Mouse (Mus musculus) forebrain, postnatal 0 days (tissue): ENCODE results near the gene Calm1. TPM values are rescaled to one million over a fixed set of nuclear protein-coding genes. Genes with fewer than 3 reads are reported as not detected.

Experiments used
- ATAC-seq: fragments of 200-750 bp; cut with Nextera tagmentation; 2 replicates; pipeline ENCODE4 v1.8.0; 2017; ENCODE audit warnings: mild to moderate bottlenecking, moderate library complexity
- DNase-seq: peaks from one replicate; pipeline ENCODE4 v3.0.0-alpha.2; 2015
- H3K27ac ChIP-seq: fragments of 300-500 bp; sonication (generic); 2 replicates; pipeline ENCODE4 v1.5.1; 2014; ENCODE audit warnings: low read depth, mild to moderate bottlenecking, antibody characterized with exemption, low read length, moderate library complexity, mixed read lengths
- H3K27me3 ChIP-seq: fragments of 300-500 bp; sonication (generic); 2 replicates; pipeline ENCODE4 v1.6.1; 2014; ENCODE audit warnings: mild to moderate bottlenecking, low read length, mixed read lengths; ENCODE audit not compliant: insufficient read depth
- H3K36me3 ChIP-seq: fragments of 300-500 bp; sonication (generic); 2 replicates; pipeline ENCODE4 v1.6.1; 2014; ENCODE audit warnings: mild to moderate bottlenecking, moderate library complexity; ENCODE audit not compliant: insufficient read depth
- H3K4me1 ChIP-seq: fragments of 300-500 bp; sonication (generic); 2 replicates; pipeline ENCODE4 v1.6.1; 2014; ENCODE audit warnings: antibody characterized with exemption; ENCODE audit not compliant: insufficient read depth
- H3K4me2 ChIP-seq: fragments of 300-500 bp; sonication (generic); 2 replicates; pipeline ENCODE4 v1.6.1; 2014; ENCODE audit warnings: low read depth, mild to moderate bottlenecking, moderate library complexity
- H3K4me3 ChIP-seq: fragments of 300-500 bp; sonication (generic); 2 replicates; pipeline ENCODE4 v1.5.1; 2014; ENCODE audit warnings: low read depth, low read length, mixed read lengths
- H3K9ac ChIP-seq: fragments of 300-500 bp; sonication (generic); 2 replicates; pipeline ENCODE4 v1.6.1; 2014; ENCODE audit warnings: mild to moderate bottlenecking
- H3K9me3 ChIP-seq: fragments of 300-500 bp; sonication (generic); 2 replicates; pipeline ENCODE4 v1.6.1; 2016; ENCODE audit warnings: low read length
- CTCF ChIP-seq: sonication (generic); IDR thresholded peaks from 2 replicates; pipeline ENCODE4 v1.5.1; 2016; ENCODE audit warnings: antibody characterized with exemption, control low read depth, low read depth
- WGBS: fragments of 180-500 bp; shearing (Covaris S2); extraction: QIAGEN DNeasy Blood & Tissue Kit; methylation state at CpG from one replicate; pipeline ENCODE4 v1.1.7; 2014; 5-methylcytosine and 5-hydroxymethylcytosine counted together
- polyA plus RNA-seq: library from polyadenylated mRNA; unstranded; fragments of >200 nt; fragmentation: Nextera tagmentation; extraction: Ambion mirVana; gene quantifications from 2 replicates; pipeline ENCODE4 v1.2.1, GENCODE M21; 2015
- total RNA-seq: library from RNA; depleted of rRNA; stranded (reverse); fragments of >200 nt; gene quantifications from 2 replicates; pipeline ENCODE4 v1.2.3, GENCODE M21; 2014

Calm1 gene
- total and polyA plus RNA-seq, 2 experiments from 2014 or later = 1,041 to 4,009 TPM

DNA sequence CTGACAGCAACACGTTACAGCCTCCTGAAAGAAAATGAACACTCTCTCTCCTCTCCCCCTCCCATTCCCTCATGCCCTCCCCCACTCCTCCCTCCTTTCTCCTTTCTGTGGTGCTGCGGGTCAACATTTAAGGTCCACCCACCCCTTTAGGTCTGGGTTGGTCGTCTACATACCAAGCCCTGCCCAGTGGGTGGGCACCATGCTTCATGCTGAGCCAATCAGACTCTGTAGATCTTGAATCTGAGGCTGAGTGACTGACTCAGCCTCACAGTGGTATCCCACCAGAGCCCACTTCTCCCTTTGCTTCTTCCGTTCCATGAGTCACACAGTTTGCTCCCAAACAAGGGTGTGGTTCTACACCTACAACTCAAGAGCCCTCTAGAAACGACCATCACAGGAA, 36.2 kb downstream of the Calm1 start:
- no peaks in the 10 kb centered on the region for H3K36me3 ChIP-seq
- H3K4me1 ChIP-seq = no peaks in the 10 kb centered on the region
- no peak for TF ChIP-seq CTCF
- H3K27ac ChIP-seq = no peak overlapping the region
- no peak overlapping the region for H3K4me3 ChIP-seq
- H3K27me3 ChIP-seq = no peaks in the 10 kb centered on the region
- ATAC-seq (no peak), DNase-seq (no peak)
- no peaks in the 10 kb centered on the region for H3K9me3 ChIP-seq
- WGBS = 59% methylated on average over 5 of the region's 5 CpGs
- no peak overlapping the region for H3K4me2 ChIP-seq
- no peak overlapping the region for H3K9ac ChIP-seq

DNA sequence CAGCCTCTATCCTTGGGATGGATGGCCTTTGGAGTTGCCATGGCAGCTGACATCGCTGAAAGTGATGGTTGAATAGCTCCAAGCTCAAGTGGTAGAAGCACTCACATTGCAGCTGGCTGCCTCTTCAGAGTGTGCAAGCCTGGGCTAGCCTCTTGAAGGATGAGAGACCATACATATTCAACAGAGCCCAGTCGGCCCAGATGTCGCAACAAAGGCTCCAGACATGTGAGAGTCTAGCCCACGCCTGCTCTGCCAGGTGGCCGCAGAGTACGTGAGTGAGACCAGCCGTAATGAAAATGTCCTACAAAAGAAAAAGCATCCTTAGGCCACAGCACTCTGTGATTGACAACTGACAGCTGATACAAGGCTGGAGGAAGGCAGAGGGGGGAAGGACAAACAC, 40.2 kb downstream of the Calm1 start:
- H3K27me3 ChIP-seq = no peaks in the 10 kb centered on the region
- DNase-seq (no peak), ATAC-seq (0 out of 2 replicates have a peak, but pooled peaks have one; percentile 21)
- no peak overlapping the region for H3K4me3 ChIP-seq
- no peaks in the 10 kb centered on the region for H3K9me3 ChIP-seq
- no peak overlapping the region for H3K4me2 ChIP-seq
- no peak for TF ChIP-seq CTCF
- peaks cover 9% of the 10 kb centered on the region; the same call in 1 of the 2 replicates for H3K4me1 ChIP-seq
- 33% methylated on average over 7 of the region's 7 CpGs for whole genome bisulfite sequencing
- no peaks in the 10 kb centered on the region for H3K36me3 ChIP-seq
- H3K27ac ChIP-seq = no peak overlapping the region
- H3K9ac ChIP-seq = no peak overlapping the region

GRCm38 (mm10) chr12:100239807-100240206, 40.6 kb downstream of the Calm1 start:
- DNase-seq (no peak), ATAC-seq (no peak)
- Histone ChIP-seq H3K27me3 (no peaks in the 10 kb centered on the region), H3K4me3 (no peak overlapping the region), H3K9ac (no peak overlapping the region), H3K4me1 (peaks cover 13% of the 10 kb centered on the region; the same call in 1 of the 2 replicates), H3K27ac (no peak overlapping the region), H3K4me2 (no peak overlapping the region), H3K36me3 (no peaks in the 10 kb centered on the region), H3K9me3 (no peaks in the 10 kb centered on the region)
- no peak for TF ChIP-seq CTCF
- 36% methylated on average over 6 of the region's 6 CpGs for WGBS

GRCm38 (mm10) chr12:100241911-100242796, 42.9 kb downstream of the Calm1 start:
- H3K4me2 ChIP-seq = peak overlapping the region; percentile 43
- H3K9ac ChIP-seq = peak overlapping the region; percentile 37; the same call in 1 of the 2 replicates
- whole genome bisulfite sequencing = 5% methylated on average over 22 of the region's 22 CpGs
- DNase-seq (peak; percentile 91), ATAC-seq (peak; percentile 96)
- H3K27me3 ChIP-seq = no peaks in the 10 kb centered on the region
- peaks cover 16% of the 10 kb centered on the region for H3K4me1 ChIP-seq
- peak overlapping the region; percentile 24 for H3K4me3 ChIP-seq
- TF ChIP-seq CTCF = no peak
- no peaks in the 10 kb centered on the region for H3K9me3 ChIP-seq
- H3K27ac ChIP-seq = peak overlapping the region; percentile 80
- H3K36me3 ChIP-seq = no peaks in the 10 kb centered on the region

DNA sequence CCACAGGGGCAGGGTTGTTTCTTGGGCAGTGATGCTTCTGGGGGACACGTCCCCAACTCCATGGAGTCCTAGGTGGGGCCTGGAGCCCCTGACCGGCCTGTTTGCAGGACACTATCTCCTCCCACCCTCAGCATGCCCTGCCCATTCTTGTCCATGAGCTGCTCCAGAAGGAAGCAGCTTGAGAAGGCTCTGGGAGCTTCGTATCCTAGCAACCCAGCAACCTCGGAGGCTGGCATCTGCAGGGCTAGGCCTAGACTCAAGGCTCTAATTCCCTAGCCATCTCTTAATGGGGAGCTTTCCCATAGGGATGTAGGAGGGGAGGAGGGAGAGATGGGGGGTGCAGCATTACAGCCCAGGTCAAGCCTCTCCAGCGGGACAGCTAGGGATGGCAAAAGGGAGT, 45.3 kb downstream of the Calm1 start:
- Histone ChIP-seq H3K9ac (0 out of 2 replicates have a peak overlapping the region, but pooled peaks have one; percentile 22), H3K9me3 (no peaks in the 10 kb centered on the region), H3K36me3 (no peaks in the 10 kb centered on the region), H3K4me1 (peaks cover 16% of the 10 kb centered on the region), H3K4me2 (no peak overlapping the region), H3K27ac (peak overlapping the region; percentile 72), H3K4me3 (no peak overlapping the region), H3K27me3 (no peaks in the 10 kb centered on the region)
- TF ChIP-seq CTCF = no peak
- 18% methylated on average over 5 of the region's 5 CpGs for WGBS
- peak; percentile 65 for ATAC-seq
- peak; percentile 77 for DNase-seq

DNA sequence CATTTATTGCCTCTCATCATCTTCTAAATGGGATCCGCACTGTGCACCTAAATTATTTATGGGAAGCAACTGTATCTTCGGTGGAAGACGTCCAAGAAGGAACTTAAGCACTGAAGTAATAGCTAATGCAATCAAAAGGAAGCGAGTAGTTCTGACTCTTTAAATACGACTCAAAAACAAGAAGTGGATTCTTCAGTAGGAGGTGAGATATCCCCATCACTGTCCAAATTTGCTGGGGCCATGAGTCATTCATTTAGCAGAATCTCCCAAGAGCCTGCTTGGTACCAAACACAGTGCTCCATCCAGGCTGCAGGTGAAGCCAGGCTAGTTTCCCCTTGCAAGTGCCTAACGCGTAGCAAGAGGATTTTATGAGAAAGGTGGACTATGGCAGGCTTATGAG, 49.9 kb downstream of the Calm1 start:
- no peaks in the 10 kb centered on the region for H3K36me3 ChIP-seq
- DNase-seq (no peak), ATAC-seq (no peak)
- 90% methylated on average over 7 of the region's 7 CpGs for WGBS
- H3K9ac ChIP-seq = no peak overlapping the region
- H3K4me2 ChIP-seq = no peak overlapping the region
- no peaks in the 10 kb centered on the region for H3K27me3 ChIP-seq
- TF ChIP-seq CTCF = no peak
- H3K27ac ChIP-seq = no peak overlapping the region
- no peaks in the 10 kb centered on the region for H3K9me3 ChIP-seq
- H3K4me1 ChIP-seq = peaks cover 10% of the 10 kb centered on the region
- no peak overlapping the region for H3K4me3 ChIP-seq

- no peak for TF ChIP-seq CTCF
- no peaks in the 10 kb centered on the region for H3K27me3 ChIP-seq
- no peak overlapping the region for H3K27ac ChIP-seq
- H3K9me3 ChIP-seq = no peaks in the 10 kb centered on the region
- WGBS = 71% methylated on average over 4 of the region's 4 CpGs
- H3K36me3 ChIP-seq = no peaks in the 10 kb centered on the region
- DNase-seq = no peak
- H3K4me1 ChIP-seq = no peaks in the 10 kb centered on the region
- H3K4me2 ChIP-seq = no peak overlapping the region
- no peak overlapping the region for H3K4me3 ChIP-seq
- no peak for ATAC-seq
- H3K9ac ChIP-seq = no peak overlapping the region
Observed at GRCm38 (mm10) chr12:100254471-100254870, 55.2 kb downstream of the Calm1 start.
